Mouse (Mus musculus) retina, postnatal 1 day (tissue): Measurements from ENCODE around the gene Gm21987.
A peak's percentile ranks its signal among the peaks of the same experiment; 100 is the strongest.

Source experiments
- DNase-seq: peaks from one replicate; pipeline ENCODE4 v3.0.0-alpha.2; 2012

Gene Gm21987

GRCm38 (mm10) chr16:38373439-38373838 lies 26.6 kb downstream of the Gm21987 start:
- no peak for DNase-seq

GRCm38 (mm10) chr16:38373941-38374340 lies 27.1 kb downstream of the Gm21987 start:
- DNase-seq = no peak

DNA sequence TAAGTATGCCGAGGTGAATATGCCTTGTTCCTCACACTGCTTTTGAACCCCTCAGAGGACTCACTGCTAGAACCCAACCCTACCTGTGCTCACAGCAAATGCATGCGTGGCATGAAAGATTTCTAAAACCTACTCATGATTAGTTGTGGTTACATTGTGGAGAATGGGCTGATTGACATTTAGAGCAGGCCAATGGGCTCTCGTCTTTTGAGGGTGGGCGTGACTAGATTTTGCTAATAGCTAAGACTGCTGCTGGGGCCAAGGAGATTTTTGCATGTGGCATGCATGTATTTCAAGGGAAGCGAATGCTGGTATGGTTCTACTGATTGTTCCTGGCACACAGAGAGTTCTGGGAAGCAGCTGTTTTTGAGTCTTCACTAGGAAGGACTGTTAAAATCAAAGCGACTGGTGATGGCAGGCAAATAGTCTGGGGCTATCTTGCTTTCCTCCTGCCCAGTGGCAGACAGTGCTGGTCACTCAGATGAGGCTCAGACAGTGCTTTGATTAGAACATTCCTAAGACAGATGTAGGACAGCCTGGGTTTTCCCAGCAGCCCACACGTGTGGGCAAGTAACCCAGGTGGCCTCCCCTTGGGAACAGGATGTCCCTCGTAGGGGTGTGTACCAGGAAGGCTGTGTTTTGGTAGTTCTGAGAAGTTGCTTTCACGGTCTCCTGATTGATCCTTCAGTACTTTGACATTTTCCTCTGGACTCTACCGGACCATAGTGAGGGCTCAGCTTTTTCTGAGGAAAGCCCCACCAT lies 27.7 kb downstream of the Gm21987 start:
- DNase-seq = peak; percentile 21

- no peak for DNase-seq
Measured at GRCm38 (mm10) chr16:38375182-38375581, 28.3 kb downstream of the Gm21987 start.

- DNase-seq = peak; percentile 89
Measured at GRCm38 (mm10) chr16:38376163-38376840, 29.5 kb downstream of the Gm21987 start.

- no peak for DNase-seq
Measured at GRCm38 (mm10) chr16:38376841-38377249, 30.0 kb downstream of the Gm21987 start.

- no peak for DNase-seq
Measured at GRCm38 (mm10) chr16:38377546-38377945, 30.7 kb downstream of the Gm21987 start.

DNA sequence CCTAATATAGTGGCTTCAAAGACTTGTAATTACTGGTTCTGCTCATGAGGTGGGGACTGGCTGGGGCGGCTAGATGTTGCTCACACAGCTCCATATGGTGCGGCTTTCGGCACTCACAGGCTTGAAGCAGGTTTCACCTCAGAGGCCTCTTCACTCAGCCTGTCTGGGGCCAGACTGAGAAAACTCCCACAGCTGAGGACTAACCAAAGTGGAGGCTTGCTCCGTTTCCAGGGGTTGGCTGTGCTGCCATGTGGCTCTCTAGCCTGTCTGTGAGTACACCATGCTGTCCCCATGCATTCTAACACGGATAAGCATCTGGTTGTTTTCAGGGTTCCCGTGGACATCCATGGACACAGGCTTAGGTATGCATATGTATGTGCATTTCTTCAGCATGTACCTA lies 31.8 kb downstream of the Gm21987 start:
- DNase-seq = no peak

GRCm38 (mm10) chr16:38379088-38379487 lies 32.2 kb downstream of the Gm21987 start:
- no peak for DNase-seq

DNA sequence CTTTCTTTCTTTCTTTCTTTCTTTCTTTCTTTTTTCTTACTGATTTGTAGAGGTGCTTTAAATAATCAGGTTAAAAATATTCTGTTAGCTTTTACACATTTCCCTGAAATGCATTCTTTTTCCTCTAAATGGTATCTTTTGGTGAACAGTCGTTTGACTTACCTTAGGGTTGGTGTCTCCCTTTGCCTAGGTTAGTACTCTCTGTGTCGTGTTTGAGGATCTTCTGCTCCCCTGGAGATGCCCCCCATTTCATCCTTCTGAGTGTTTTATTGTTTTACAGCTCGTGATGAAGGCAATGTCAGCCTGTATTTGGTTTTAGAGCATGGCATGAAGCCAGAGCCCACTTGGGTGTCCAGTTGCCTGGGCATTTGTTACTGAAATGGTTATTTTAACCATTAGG lies 32.7 kb downstream of the Gm21987 start:
- no peak for DNase-seq

DNA sequence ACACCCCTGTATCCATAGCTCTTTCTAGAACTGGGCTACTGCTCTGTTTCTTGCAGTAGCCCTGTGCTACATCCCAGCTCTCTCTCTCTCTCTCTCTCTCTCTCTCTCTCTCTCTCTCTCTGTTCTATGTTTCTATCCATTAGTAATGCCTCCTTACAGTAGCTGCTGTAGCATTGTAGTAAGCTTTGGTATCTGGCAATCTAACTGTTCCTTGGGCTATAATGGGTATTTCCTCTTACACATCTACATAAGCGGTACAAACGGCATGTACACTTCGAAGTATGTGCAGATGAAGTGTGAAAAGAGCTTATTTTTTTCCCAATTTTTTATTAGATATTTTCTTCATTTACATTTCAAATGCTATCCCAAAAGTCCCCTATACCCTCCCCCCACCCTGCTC lies 33.1 kb downstream of the Gm21987 start:
- DNase-seq = no peak

GRCm38 (mm10) chr16:38383683-38384082 lies 36.8 kb downstream of the Gm21987 start:
- DNase-seq = no peak

- no peak for DNase-seq
Measured at GRCm38 (mm10) chr16:38385184-38385634, 38.4 kb downstream of the Gm21987 start.

DNA sequence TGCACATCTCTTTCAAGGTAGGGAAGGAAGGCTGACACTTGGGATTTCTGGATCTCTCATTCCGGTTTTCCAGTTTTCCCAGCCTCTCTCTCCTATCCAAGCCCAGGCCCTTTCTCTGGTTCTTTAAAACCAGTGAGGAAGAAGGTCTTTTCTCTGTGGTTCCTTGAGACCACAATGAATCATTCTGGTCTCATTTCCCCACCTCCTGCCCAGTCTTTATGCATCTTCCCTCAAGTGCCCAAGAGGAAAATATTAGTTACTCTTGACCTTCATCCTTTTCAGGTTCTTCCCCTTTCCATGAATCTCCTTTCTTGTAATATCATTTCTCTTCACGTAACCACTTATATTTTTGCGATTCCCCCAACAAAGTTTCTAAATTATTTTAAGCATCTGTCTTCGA lies 38.9 kb downstream of the Gm21987 start:
- no peak for DNase-seq

DNA sequence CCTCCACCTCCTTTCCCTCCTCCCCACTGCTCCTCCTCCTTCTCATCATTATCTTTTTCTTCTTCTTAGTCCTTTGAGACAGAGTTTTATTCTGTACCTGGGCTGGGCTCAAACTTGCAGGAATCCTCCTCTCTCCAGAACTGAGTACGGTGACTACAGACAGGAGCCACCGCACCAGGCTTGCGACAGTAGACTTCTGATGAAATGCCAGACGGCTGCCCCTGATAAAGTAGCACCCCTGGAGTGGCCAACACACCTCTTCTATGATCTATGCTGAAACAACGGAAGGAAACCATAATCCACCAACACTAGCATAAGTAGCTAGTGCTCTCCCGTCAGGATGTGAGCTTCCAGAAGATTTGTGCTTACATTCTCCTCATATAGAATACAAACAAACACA lies 40.5 kb downstream of the Gm21987 start:
- no peak for DNase-seq

DNA sequence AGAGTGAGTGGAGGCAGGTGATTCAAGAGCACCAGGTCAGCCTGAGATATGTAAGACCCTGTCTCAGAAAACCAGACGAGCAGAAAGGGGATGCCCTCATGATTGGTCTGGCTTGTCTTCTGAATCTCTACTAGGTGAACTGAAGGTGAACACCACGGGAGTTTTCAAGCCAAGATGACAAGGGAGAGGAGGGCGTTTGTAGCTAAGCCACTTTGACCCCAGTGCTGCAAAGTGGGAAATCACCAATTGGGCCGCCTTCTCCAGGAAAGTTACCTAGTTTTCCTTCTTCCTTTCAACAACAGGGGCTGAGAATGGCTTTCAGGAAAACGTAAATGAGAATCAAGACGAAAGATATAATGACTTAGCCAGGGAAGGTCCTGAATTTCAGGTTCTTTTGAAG lies 41.9 kb downstream of the Gm21987 start:
- no peak for DNase-seq

GRCm38 (mm10) chr16:38389284-38389893 lies 42.5 kb downstream of the Gm21987 start:
- no peak for DNase-seq

DNA sequence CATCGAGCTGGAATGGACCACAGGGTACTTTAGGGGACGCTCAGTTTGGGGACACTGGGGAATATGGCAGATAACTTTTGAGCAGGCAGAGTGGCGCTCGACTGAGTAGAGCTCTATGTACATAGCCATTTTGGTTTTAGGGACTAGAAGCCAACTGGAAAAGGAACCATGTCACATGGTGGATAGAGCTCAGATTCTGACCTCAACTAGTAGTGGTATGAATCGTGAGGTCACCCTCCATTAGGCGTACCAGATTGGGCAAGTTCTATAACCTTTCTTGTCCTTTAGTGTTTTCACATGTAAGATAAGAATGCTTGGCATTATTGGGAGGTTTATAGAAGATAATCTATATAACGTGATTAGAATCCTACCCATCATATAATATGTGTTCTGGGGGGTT lies 43.5 kb downstream of the Gm21987 start:
- no peak for DNase-seq

DNA sequence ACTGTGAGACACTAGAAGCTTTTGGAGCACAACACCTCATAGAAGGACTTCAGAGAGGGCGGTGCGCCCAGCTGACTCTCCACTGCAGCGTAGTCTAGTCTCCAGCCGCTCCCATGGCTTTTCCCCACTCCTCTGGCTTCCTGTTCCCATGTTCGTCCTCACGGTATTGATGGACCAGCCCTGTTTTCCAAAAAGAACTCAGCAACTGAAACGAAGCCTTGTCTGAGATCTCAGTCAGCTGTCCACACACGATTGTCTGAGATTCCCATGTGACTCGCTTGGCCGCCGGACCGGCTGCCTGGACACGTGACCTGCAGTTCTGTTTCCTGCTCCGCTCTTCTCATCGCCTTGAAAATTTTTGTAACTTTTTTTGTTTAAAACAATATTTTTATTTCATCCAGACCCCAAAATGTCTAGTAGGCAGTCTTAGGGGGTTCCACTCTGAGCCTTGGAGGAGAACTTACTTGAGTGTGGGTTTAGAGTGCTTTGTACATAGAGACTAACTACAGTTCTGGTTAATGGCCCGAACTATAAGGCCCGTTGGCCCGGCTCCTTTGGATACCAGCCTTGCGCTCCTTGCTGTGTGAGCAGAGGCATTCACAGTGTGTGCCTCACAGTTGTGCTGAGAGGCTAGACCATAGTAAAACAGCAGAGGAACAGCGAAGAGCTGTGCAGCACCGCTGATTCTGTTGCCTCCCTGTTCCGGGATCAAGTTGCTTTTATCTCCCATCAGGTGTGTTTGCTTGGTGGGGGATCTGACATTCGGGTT lies 45.5 kb downstream of the Gm21987 start:
- no peak for DNase-seq

DNA sequence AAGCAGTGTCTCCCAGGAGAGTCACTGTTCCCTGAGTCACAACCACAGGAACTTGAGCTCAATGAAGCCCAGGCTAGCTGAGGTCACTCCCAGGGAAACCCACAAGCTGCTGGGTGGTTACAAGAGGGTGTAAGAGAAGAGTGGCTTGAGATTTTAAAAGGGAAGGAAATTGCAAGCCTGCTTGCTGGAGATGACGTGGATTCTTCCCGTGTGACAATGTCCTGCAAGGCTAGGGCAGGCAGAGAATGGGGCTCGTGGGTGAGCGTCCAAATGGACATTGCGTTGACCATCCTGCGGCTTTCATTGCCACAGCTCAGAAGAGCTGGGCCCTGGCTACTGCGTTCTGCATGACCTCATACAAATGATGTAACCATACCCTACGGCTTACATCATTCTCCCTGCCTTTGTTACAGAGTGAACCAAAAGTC lies 47.4 kb downstream of the Gm21987 start:
- DNase-seq = no peak

GRCm38 (mm10) chr16:38395060-38395730 lies 48.4 kb downstream of the Gm21987 start:
- DNase-seq = no peak

- DNase-seq = no peak
Measured at GRCm38 (mm10) chr16:38396155-38396554, 49.3 kb downstream of the Gm21987 start.

DNA sequence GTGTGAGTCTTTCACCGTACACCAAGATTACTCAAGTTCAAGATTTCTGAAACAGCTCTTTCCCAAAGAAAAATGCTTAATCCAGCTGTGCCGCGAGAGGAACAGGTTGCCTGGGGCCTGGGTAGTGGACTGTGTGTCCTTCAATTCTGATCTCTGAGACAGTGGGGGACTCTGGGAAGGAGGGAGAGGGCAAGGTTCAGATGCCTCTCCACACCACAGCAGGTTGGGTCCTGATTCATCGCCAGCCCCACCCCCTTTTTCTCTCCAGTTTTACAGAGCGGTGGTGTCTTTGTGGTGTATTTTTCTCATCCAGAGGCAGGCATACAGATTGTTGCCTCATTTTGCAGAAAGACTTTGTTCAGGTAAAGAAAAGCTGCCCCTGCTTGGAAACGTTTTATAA lies 51.4 kb downstream of the Gm21987 start:
- DNase-seq = no peak
